Mouse (Mus musculus) heart, postnatal 0 days (tissue): ENCODE data around the gene Nup93.

Experiments used
- CTCF ChIP-seq: IDR thresholded peaks from 2 replicates; pipeline ENCODE4 v1.5.1; 2016; ENCODE audit warnings: antibody characterized with exemption, control low read depth, low read depth
- EP300 ChIP-seq: IDR thresholded peaks from 2 replicates; pipeline ENCODE4 v1.6.1; 2016; ENCODE audit warnings: antibody characterized with exemption, low read depth

DNA sequence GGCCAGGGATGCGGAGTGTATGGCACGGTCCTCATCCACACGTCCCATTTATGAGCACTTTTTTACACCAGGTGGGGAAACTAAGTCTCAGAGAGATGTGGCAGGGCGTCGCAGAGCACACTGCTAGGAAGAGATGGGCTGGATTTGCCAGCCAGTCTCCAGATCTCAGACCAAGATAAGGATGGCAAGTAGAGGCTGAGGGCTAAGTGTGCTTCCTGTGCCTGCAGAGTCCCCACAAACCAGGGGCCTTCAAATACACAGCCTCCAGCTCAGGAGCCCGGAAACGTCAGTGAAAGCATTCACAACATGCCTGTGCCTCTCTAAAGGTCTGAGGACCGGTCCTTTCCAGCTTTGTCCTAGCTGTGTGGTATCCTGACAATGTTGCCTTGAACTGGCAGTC, 123.2 kb downstream of the Nup93 start:
- TF ChIP-seq EP300: no peak
- no peak for TF ChIP-seq CTCF
